Mouse (Mus musculus) effector memory CD4-positive, alpha-beta T cell, adult 7 months (primary cell): ENCODE measurements around the gene Olfr113. TPM values are rescaled to one million over a fixed set of nuclear protein-coding genes. Genes with fewer than 3 reads are reported as not detected.

Experiments used
- polyA plus RNA-seq: library from polyadenylated mRNA; unstranded; fragments of 100-300 nt; shearing (Covaris generic); gene quantifications from one replicate; pipeline ENCODE4 v1.2.1, GENCODE M21; 2017

Olfr113 gene
- not detected for polyA plus RNA-seq

GRCm38 (mm10) chr17:37577563-37577962 is at the start of gene Olfr113:
Gene Olfr113, minus strand, starts transcription at chr17:37577663.

DNA sequence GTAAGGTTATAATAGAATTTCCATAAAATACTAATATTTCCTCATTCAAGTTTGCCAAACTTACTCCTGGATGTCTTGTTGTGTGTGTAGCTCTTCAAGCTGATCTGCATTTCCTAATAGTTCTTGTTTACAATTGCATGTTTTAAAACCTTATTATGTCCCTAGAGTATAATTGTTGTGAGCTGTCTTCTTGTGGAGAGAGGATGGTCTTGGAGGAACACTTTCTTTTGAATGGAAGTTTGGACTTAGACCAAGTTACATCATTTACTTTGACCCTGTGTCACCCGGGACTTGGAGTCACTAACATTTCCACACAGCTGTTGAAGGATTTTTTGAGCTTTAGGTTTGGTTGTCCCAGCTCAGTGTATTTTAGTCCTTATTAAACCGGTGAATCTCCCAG is 49.5 kb upstream of the Olfr113 start, which contains the start of the genes Olfr115 and Olfr116:
Gene Olfr115, minus strand, starts transcription at position 101 of the 400 bp plus-strand sequence.
Gene Olfr116, minus strand, starts transcription at position 191 of the 400 bp plus-strand sequence.

DNA sequence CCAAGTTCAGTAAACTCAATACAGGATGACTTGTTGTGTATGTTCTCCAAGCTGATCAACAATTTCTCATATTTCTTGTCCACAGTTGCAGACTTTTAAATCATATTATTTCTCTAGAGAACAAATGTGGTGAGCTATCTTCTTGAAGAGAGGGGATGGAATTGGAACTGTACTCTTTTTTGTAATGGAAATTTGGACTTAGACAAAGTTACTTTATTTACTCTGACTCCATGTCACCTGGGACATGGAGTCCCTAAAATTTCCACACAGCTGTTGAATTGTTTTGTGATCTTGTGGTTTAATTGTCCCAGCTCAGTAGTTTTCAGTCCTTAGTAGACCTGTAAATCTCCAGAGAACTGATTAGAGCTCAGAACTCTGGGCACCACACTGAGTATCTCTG is 15.2 kb upstream of the Olfr113 start, which contains the start of gene Olfr114:
Gene Olfr114, minus strand, starts transcription at position 101 of the 400 bp plus-strand sequence.

GRCm38 (mm10) chr17:37569351-37569750 is 8.1 kb downstream of the Olfr113 start, which contains the start of gene Olfr112:
Gene Olfr112, minus strand, starts transcription at chr17:37569451.

Other genes with a start within 250 kb of the Olfr113 start
- not detected for gene Olfr103, start 238.0 kb downstream of the Olfr113 start, polyA plus RNA-seq
- not detected for gene Olfr104-ps, start 218.1 kb downstream of the Olfr113 start, polyA plus RNA-seq
- not detected for gene Olfr105-ps, start 198.6 kb downstream of the Olfr113 start, polyA plus RNA-seq
- not detected for gene Olfr106-ps, start 187.3 kb downstream of the Olfr113 start, polyA plus RNA-seq
- not detected for gene Olfr107, start 178.4 kb downstream of the Olfr113 start, polyA plus RNA-seq
- not detected for gene Olfr108, start 132.2 kb downstream of the Olfr113 start, polyA plus RNA-seq
- not detected for gene Olfr109, start 118.7 kb downstream of the Olfr113 start, polyA plus RNA-seq
- gene H2-M2, start 94.1 kb downstream of the Olfr113 start, polyA plus RNA-seq, result not detected
- gene Olfr110, start 85.2 kb downstream of the Olfr113 start, polyA plus RNA-seq, result not detected
- not detected for gene Olfr111, start 69.6 kb downstream of the Olfr113 start, polyA plus RNA-seq
- gene Olfr112, start 8.2 kb downstream of the Olfr113 start, polyA plus RNA-seq, result not detected
- gene Olfr114, start 15.1 kb upstream of the Olfr113 start, polyA plus RNA-seq, result not detected
- not detected for gene Olfr115, start 49.4 kb upstream of the Olfr113 start, polyA plus RNA-seq
- gene Olfr116, start 49.5 kb upstream of the Olfr113 start, polyA plus RNA-seq, result not detected
- gene Olfr117, start 86.1 kb upstream of the Olfr113 start, polyA plus RNA-seq, result 0.23 TPM
- 0.21 TPM for gene Olfr118, start 89.3 kb upstream of the Olfr113 start, polyA plus RNA-seq
- gene Olfr119, start 118.9 kb upstream of the Olfr113 start, polyA plus RNA-seq, result not detected
- gene Olfr120, start 144.1 kb upstream of the Olfr113 start, polyA plus RNA-seq, result not detected
- gene Olfr121, start 171.2 kb upstream of the Olfr113 start, polyA plus RNA-seq, result not detected
- gene Olfr122, start 190.9 kb upstream of the Olfr113 start, polyA plus RNA-seq, result not detected
- not detected for gene Olfr123, start 215.9 kb upstream of the Olfr113 start, polyA plus RNA-seq
- not detected for gene Olfr124, start 222.2 kb upstream of the Olfr113 start, polyA plus RNA-seq